Mouse (Mus musculus): ENCODE results near the gene Nyx.

- TF ChIP-seq CTCF (IDR thresholded peaks at IDR 0.05; ENCODE audit: low read depth, low read length) (no peak), POLR2A (IDR thresholded peaks at IDR 0.05; ENCODE audit: borderline replicate concordance, low read depth, low read length) (no peak)
Measured at GRCm38 (mm10) chrX:13479570-13479969, 13.7 kb downstream of the Nyx start.

Data from bone marrow macrophage, adult 2 months (primary cell).